Mouse (Mus musculus): ENCODE data around the gene Cyp2c23. TPM values are rescaled to one million over a fixed set of nuclear protein-coding genes. Genes with fewer than 3 reads are reported as not detected.

Gene Cyp2c23
- polyA plus RNA-seq, 1 experiment from 2014 or later = not detected

- H3K27me3 ChIP-seq (replicated peaks; ENCODE audit: control insufficient read depth, insufficient read depth, low read length) = no peaks in the 10 kb centered on the region
- WGBS = 93% methylated on average over 8 of the region's 8 CpGs
Measured at GRCm38 (mm10) chr19:43972129-43972528, 56.9 kb downstream of the Cyp2c23 start.

GRCm38 (mm10) chr19:43968436-43969026 is 60.5 kb downstream of the Cyp2c23 start:
- H3K4me3 ChIP-seq (ENCODE audit: low read depth, low read length) = no peak overlapping the region
- H3K4me2 ChIP-seq (ENCODE audit: low read length) = no peak overlapping the region
- no peak overlapping the region for H3K27ac ChIP-seq (ENCODE audit: low read depth, low read length)
- 39% methylated on average over 10 of the region's 11 CpGs for WGBS
- H3K9me3 ChIP-seq (replicated peaks; ENCODE audit: control insufficient read depth, low read length) = no peaks in the 10 kb centered on the region
- DNase-seq (ENCODE audit: low spot score) = no peak
- no peaks in the 10 kb centered on the region for H3K4me1 ChIP-seq (ENCODE audit: control insufficient read depth, insufficient read depth, low read length)
- no peaks in the 10 kb centered on the region for H3K36me3 ChIP-seq (ENCODE audit: control insufficient read depth, insufficient read depth, low read length)
- H3K9ac ChIP-seq (ENCODE audit: low read length) = no peak overlapping the region
- no peaks in the 10 kb centered on the region for H3K27me3 ChIP-seq (replicated peaks; ENCODE audit: control insufficient read depth, insufficient read depth, low read length)
- ATAC-seq = no peak

More at GRCm38 (mm10) chr19:43972129-43972528, 56.9 kb downstream of the Cyp2c23 start:
- Histone ChIP-seq H3K4me1 (ENCODE audit: control insufficient read depth, insufficient read depth, low read length) (no peaks in the 10 kb centered on the region), H3K4me2 (ENCODE audit: low read length) (no peak overlapping the region), H3K27ac (ENCODE audit: low read depth, low read length) (no peak overlapping the region), H3K4me3 (ENCODE audit: low read depth, low read length) (no peak overlapping the region), H3K36me3 (ENCODE audit: control insufficient read depth, insufficient read depth, low read length) (no peaks in the 10 kb centered on the region), H3K9me3 (replicated peaks; ENCODE audit: control insufficient read depth, low read length) (no peaks in the 10 kb centered on the region), H3K9ac (ENCODE audit: low read length) (no peak overlapping the region)
- DNase-seq (ENCODE audit: low spot score) = no peak
- no peak for ATAC-seq

- no peaks in the 10 kb centered on the region for H3K27me3 ChIP-seq (replicated peaks; ENCODE audit: control insufficient read depth, insufficient read depth, low read length)
- ATAC-seq (no peak), DNase-seq (ENCODE audit: low spot score) (no peak)
- no peaks in the 10 kb centered on the region for H3K36me3 ChIP-seq (ENCODE audit: control insufficient read depth, insufficient read depth, low read length)
- no peak overlapping the region for H3K27ac ChIP-seq (ENCODE audit: low read depth, low read length)
- no peaks in the 10 kb centered on the region for H3K4me1 ChIP-seq (ENCODE audit: control insufficient read depth, insufficient read depth, low read length)
- no peak overlapping the region for H3K4me3 ChIP-seq (ENCODE audit: low read depth, low read length)
- H3K4me2 ChIP-seq (ENCODE audit: low read length) = no peak overlapping the region
- no peak overlapping the region for H3K9ac ChIP-seq (ENCODE audit: low read length)
- no peaks in the 10 kb centered on the region for H3K9me3 ChIP-seq (replicated peaks; ENCODE audit: control insufficient read depth, low read length)
- 75% methylated on average over 2 of the region's 2 CpGs for WGBS
Measured at GRCm38 (mm10) chr19:43966481-43966880, 62.5 kb downstream of the Cyp2c23 start.

- no peaks in the 10 kb centered on the region for H3K9me3 ChIP-seq (replicated peaks; ENCODE audit: control insufficient read depth, low read length)
- no peak for ATAC-seq
- no peak for DNase-seq (ENCODE audit: low spot score)
- H3K9ac ChIP-seq (ENCODE audit: low read length) = no peak overlapping the region
- no peaks in the 10 kb centered on the region for H3K36me3 ChIP-seq (ENCODE audit: control insufficient read depth, insufficient read depth, low read length)
- H3K27ac ChIP-seq (ENCODE audit: low read depth, low read length) = no peak overlapping the region
- H3K27me3 ChIP-seq (replicated peaks; ENCODE audit: control insufficient read depth, insufficient read depth, low read length) = no peaks in the 10 kb centered on the region
- no peaks in the 10 kb centered on the region for H3K4me1 ChIP-seq (ENCODE audit: control insufficient read depth, insufficient read depth, low read length)
- no peak overlapping the region for H3K4me2 ChIP-seq (ENCODE audit: low read length)
- WGBS = 89% methylated on average over 11 of the region's 11 CpGs
- no peak overlapping the region for H3K4me3 ChIP-seq (ENCODE audit: low read depth, low read length)
Measured at GRCm38 (mm10) chr19:43965496-43966085, 63.4 kb downstream of the Cyp2c23 start.

- Histone ChIP-seq H3K4me3 (ENCODE audit: low read depth, low read length) (no peak overlapping the region), H3K4me1 (ENCODE audit: control insufficient read depth, insufficient read depth, low read length) (no peaks in the 10 kb centered on the region), H3K27me3 (replicated peaks; ENCODE audit: control insufficient read depth, insufficient read depth, low read length) (no peaks in the 10 kb centered on the region), H3K9ac (ENCODE audit: low read length) (no peak overlapping the region), H3K4me2 (ENCODE audit: low read length) (no peak overlapping the region), H3K27ac (ENCODE audit: low read depth, low read length) (no peak overlapping the region), H3K9me3 (replicated peaks; ENCODE audit: control insufficient read depth, low read length) (no peaks in the 10 kb centered on the region), H3K36me3 (ENCODE audit: control insufficient read depth, insufficient read depth, low read length) (no peaks in the 10 kb centered on the region)
- no peak for ATAC-seq
- DNase-seq (ENCODE audit: low spot score) = no peak
- 72% methylated on average over 9 of the region's 9 CpGs for WGBS
Measured at GRCm38 (mm10) chr19:43962795-43963194, 66.2 kb downstream of the Cyp2c23 start.

- no peak overlapping the region for H3K4me2 ChIP-seq (ENCODE audit: low read length)
- H3K27ac ChIP-seq (ENCODE audit: low read depth, low read length) = no peak overlapping the region
- no peaks in the 10 kb centered on the region for H3K36me3 ChIP-seq (ENCODE audit: control insufficient read depth, insufficient read depth, low read length)
- H3K4me3 ChIP-seq (ENCODE audit: low read depth, low read length) = no peak overlapping the region
- no peak for ATAC-seq
- no peaks in the 10 kb centered on the region for H3K9me3 ChIP-seq (replicated peaks; ENCODE audit: control insufficient read depth, low read length)
- no peaks in the 10 kb centered on the region for H3K27me3 ChIP-seq (replicated peaks; ENCODE audit: control insufficient read depth, insufficient read depth, low read length)
- 87% methylated on average over 2 of the region's 2 CpGs for WGBS
- H3K4me1 ChIP-seq (ENCODE audit: control insufficient read depth, insufficient read depth, low read length) = no peaks in the 10 kb centered on the region
- no peak for DNase-seq (ENCODE audit: low spot score)
- H3K9ac ChIP-seq (ENCODE audit: low read length) = no peak overlapping the region
Measured at GRCm38 (mm10) chr19:43961185-43961584, 67.8 kb downstream of the Cyp2c23 start.

- H3K9me3 ChIP-seq (replicated peaks; ENCODE audit: control insufficient read depth, low read length) = no peaks in the 10 kb centered on the region
- H3K27ac ChIP-seq (ENCODE audit: low read depth, low read length) = no peak overlapping the region
- H3K4me1 ChIP-seq (ENCODE audit: control insufficient read depth, insufficient read depth, low read length) = no peaks in the 10 kb centered on the region
- no peaks in the 10 kb centered on the region for H3K27me3 ChIP-seq (replicated peaks; ENCODE audit: control insufficient read depth, insufficient read depth, low read length)
- 89% methylated on average over 11 of the region's 11 CpGs for WGBS
- H3K4me3 ChIP-seq (ENCODE audit: low read depth, low read length) = no peak overlapping the region
- no peak overlapping the region for H3K4me2 ChIP-seq (ENCODE audit: low read length)
- no peak overlapping the region for H3K9ac ChIP-seq (ENCODE audit: low read length)
- no peaks in the 10 kb centered on the region for H3K36me3 ChIP-seq (ENCODE audit: control insufficient read depth, insufficient read depth, low read length)
- no peak for ATAC-seq
- no peak for DNase-seq (ENCODE audit: low spot score)
Measured at GRCm38 (mm10) chr19:43960014-43960413, 69.0 kb downstream of the Cyp2c23 start.

GRCm38 (mm10) chr19:43959162-43959561 is 69.8 kb downstream of the Cyp2c23 start:
- no peak overlapping the region for H3K4me2 ChIP-seq (ENCODE audit: low read length)
- H3K4me3 ChIP-seq (ENCODE audit: low read depth, low read length) = no peak overlapping the region
- no peaks in the 10 kb centered on the region for H3K27me3 ChIP-seq (replicated peaks; ENCODE audit: control insufficient read depth, insufficient read depth, low read length)
- no peak overlapping the region for H3K9ac ChIP-seq (ENCODE audit: low read length)
- no peak for ATAC-seq
- peak; percentile 68 for DNase-seq (ENCODE audit: low spot score)
- H3K4me1 ChIP-seq (ENCODE audit: control insufficient read depth, insufficient read depth, low read length) = no peaks in the 10 kb centered on the region
- H3K36me3 ChIP-seq (ENCODE audit: control insufficient read depth, insufficient read depth, low read length) = no peaks in the 10 kb centered on the region
- no peak overlapping the region for H3K27ac ChIP-seq (ENCODE audit: low read depth, low read length)
- 26% methylated on average over 2 of the region's 2 CpGs for WGBS
- H3K9me3 ChIP-seq (replicated peaks; ENCODE audit: control insufficient read depth, low read length) = no peaks in the 10 kb centered on the region

- WGBS = 92% methylated on average over 4 of the region's 4 CpGs
- Histone ChIP-seq H3K36me3 (ENCODE audit: control insufficient read depth, insufficient read depth, low read length) (no peaks in the 10 kb centered on the region), H3K9me3 (replicated peaks; ENCODE audit: control insufficient read depth, low read length) (no peaks in the 10 kb centered on the region), H3K9ac (ENCODE audit: low read length) (no peak overlapping the region), H3K4me3 (ENCODE audit: low read depth, low read length) (no peak overlapping the region), H3K27ac (ENCODE audit: low read depth, low read length) (no peak overlapping the region), H3K4me2 (ENCODE audit: low read length) (no peak overlapping the region), H3K27me3 (replicated peaks; ENCODE audit: control insufficient read depth, insufficient read depth, low read length) (no peaks in the 10 kb centered on the region), H3K4me1 (ENCODE audit: control insufficient read depth, insufficient read depth, low read length) (no peaks in the 10 kb centered on the region)
- ATAC-seq = no peak
- DNase-seq (ENCODE audit: low spot score) = no peak
Measured at GRCm38 (mm10) chr19:43957881-43958280, 71.1 kb downstream of the Cyp2c23 start.
